Mouse (Mus musculus): ENCODE data around the gene Rab31.

Rab31 gene

DNA sequence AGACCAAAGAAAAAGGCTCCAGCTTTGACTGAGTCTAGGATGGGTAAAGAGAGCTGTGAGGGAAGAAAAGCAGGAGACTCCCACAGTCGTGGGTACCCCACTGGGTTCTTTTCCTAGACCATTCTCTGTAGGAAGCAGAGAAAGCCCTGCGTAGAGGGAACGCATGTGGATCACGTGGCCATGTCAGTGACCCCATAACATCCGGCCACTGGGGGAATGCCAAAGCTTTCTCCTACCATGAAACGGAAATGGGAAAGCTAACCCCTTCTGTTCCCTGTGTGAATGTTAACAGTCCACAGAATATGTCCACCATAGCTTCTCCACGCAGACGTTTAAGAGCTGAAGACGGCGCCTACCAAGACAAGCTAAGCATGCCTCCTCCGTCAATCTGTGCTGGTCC is 62.0 kb downstream of the Rab31 start:
- in situ Hi-C loops (cut with MboI, MseI) = no loop called here

DNA sequence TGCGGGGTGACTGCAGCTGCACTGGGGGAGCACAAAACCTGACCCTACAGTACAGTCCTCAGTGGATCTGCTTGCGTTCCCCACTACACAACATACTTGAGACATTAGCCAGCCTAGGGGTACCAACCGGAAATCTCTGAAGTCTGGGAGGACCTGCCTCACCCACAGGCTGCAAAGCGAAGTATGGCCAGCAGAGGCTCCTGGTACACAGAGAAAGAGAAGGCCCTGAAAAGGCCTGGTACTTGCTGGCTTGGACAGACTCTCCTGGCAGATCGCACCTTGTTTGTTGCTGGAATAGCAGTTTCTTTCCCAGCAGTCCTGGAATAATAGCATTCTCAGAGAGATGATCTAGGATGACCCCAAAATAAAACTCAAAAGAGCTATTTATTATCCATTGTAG is 66.3 kb downstream of the Rab31 start:
- in situ Hi-C loops (cut with MboI, MseI) = no loop called here

DNA sequence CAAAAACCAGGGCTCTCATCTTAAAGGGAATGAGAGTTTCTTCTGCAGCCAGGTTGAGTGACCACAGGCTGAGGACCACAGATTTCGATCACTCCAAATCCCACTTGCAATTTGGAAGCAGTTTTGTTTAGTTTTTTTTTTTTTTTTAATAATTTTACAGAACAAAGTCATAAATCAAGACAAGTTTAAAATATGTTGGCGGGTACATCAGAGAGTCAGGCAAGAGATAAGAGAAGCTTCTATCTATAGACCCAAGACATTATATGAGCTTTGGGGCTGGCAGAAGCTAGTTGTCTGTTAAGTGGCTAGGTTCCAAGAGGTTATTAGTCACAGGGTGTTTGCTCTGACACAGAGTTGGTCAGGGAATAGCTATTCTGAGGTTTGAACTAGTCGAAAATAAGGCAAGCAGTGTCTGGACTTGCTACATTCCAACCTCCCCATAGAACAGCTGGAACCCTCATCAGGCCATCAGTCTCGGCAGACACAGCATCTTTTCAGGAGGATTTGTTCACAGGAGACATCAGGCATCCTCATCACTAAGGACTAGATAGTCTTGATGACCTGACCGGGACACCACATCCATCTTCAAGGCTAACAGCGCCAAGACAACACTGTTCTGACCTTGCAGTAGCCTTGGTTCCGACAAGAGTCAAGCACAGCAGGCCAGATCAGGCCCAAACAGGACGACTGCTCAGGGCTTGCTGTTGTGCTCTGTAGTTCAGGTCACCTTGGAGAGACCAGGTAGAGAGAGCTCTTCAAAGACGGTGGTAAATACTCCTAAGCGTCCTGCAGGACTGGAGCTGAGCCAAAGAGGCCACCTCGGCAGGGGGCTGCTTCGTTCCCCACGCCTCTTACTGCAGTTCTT is 68.8 kb downstream of the Rab31 start:
- in situ Hi-C loops (cut with MboI, MseI) = no loop called here

DNA sequence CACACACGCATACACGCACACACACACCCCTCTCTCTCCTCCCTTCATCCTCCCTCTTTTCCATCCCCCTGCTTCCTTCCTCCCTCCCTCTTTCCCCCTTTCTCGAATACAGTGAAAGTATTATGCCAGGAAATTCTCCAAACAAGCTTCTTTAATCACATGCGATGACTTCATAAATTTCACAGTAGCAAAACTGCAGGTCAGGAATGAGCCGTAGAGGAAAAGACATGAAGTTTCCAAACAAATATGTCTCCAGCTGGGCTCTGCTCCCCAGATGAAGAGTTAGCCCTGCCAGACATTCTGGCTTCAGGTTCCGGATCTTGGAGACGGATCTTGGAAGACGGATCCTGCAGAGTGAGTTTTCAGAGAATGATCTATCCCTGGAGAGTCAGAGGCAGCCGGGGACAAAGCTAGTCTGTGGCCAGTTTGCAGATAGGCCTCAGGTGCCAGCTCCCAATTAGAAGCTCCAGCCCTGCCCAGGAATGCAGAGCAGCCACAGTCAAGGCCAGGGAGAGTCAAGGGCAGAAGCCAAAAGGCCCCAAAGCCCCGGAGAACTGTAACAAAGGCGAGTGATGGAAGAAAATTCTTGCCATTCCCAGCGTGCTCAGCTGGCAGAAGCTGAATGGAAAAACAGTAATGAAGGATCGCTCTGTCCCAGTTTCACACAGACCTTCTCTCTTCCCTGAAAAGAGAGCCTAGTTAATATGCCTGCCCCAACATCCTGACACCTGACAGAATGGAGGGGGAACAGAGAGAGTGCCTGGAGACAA is 70.6 kb downstream of the Rab31 start:
- in situ Hi-C loops (cut with MboI, MseI) = no loop called here

DNA sequence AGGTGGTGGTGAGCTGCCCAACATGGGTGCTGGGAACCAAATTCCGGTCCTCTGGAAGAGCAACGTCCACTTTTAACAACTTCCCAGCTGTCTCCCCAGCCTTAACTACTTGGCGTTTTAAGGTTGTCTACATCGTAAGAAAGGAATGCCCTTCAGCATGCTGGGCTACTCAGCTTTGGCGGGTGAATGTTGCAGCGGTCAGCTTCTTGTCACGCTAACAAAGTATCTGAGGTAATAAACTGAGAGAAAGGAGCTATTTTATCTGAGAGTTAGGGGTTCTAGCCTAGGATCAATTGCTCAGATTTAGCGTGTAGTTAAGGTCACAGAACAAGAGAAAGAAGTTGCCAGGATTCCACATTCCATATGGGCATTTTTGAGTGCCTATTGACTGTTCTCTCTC is 71.2 kb downstream of the Rab31 start:
- in situ Hi-C loops (cut with MboI, MseI) = no loop called here

DNA sequence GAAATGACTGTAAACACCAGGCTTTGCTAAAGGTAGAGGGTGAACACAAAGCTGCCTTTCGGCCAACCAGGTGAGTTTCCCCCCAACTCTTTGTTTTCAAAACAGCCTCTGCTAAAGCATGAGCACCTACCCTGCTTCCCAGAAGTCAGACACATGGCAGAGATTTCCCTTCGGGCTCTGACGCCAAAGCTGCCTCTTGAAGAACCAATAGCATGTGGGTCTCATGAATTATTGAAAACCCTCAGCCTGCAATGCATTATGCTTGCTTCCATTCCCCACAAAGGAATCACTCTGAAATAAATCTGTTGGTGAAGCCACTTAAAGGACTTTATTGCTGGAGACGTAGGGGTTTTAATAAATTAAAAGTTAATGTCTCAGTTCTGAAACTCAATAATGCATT is 72.5 kb downstream of the Rab31 start:
- in situ Hi-C loops (cut with MboI, MseI) = no loop called here

DNA sequence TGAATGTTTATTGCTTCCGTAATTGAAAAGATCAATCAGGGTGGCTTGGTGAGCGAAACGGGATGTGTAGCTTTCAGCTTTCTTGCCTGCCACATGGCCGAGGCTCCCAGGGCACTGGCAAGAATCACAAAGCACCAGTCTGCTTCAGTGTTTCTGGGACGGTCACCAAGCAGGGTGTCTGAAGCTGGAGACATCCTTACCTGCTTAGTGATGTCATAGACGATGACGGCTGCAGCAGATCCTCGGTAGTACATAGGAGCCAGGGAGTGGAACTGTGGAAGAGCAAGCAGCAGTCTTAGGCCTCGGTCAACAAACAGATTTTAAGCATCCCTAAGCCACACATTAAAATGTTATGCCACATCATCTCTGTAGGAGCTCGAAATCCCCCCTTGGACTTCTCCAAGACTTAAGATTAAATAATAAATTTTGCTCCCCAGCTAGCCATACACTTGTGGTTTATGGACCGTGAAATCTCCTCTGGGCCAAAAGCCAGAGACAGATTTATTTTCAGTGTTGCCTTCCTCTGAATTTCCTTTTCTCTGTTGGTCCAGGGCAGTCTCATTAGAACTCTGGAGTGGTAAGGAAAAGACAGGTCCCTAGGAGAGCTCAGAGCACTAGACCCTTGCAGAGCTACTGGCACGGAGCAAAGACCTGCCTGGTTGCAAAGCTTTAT is 74.6 kb downstream of the Rab31 start:
- in situ Hi-C loops (cut with MboI, MseI) = no loop called here

DNA sequence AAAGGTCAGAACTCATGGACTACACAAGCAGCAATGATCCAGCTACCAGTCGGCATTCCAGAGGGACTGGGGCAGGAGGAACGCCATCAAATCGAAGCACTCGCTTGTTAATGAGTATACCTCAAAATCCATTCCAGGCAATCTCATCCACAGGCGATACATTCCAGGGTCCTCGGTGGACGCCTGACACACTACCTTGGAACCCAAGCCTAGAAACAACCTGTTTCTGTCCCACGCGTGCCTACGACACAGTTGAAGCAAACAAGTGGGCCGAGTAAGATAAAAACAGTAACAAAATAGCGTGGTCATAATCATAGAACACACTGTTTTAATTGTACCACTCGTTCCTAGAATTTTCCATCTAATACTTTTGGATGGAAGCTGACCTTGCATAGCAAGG is 75.6 kb downstream of the Rab31 start:
- in situ Hi-C loops (cut with MboI, MseI) = no loop called here

DNA sequence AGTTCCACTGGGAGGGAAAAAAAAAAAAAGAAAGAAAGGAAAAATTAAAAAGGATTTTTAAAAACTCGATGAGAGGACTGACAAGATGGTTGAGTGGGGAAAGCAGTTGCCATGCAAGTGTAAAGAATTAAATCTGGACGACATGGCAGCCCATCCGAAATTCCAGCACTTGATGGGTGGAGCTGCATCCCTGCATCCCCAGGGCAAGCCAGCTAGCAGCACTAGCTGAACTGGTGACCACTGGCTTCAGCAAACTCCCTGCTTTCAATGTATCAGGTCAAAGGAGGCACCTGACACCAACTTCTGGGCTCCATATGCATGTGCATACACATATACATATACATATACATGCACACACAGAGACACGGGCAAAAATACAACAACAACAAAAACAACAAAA is 80.3 kb downstream of the Rab31 start:
- in situ Hi-C loops (cut with MboI, MseI) = no loop called here

DNA sequence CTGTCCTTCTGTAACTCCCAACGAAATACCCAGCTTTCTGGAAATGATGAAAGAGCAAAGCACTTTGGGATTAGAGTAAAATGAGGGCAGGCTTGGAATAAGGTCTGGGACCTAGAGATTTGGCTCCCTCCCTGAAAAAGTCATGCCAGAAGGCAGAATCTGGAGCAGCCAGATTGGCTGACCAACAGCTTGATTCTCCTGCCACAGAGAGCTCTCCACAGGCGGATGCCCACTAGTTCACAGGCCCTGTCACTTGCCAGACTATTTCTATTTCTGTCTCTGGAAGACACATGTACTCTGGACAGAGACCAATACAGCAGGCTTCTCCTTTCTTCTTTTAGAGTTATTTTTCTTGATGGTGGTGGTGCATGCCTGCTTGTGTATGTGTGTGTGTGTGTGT is 88.8 kb downstream of the Rab31 start:
- in situ Hi-C loops (cut with MboI, MseI) = loop anchor here (10.0 kb wide), 1 partner anchor 1839 kb away; no protein-coding TSS in a partner anchor

DNA sequence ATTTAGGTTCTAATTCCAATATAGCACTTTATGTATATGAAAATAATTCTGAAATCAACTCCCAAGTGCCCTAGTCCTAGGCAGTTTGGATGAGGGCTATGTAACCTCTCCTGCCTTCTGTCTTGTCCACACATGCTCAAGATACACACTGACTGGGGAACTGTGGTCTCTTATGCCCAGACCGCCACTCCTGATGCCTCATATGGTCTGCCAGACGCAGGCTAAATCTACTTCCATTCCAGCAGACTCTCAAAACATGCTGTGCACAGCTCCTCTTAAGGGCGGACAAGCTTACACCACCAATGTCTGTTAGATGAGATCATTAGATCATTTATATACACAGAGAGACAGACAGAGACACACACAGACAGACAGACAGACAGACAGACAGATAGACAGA is 89.2 kb downstream of the Rab31 start:
- in situ Hi-C loops (cut with MboI, MseI) = loop anchor here (10.0 kb wide), 1 partner anchor 1839 kb away; no protein-coding TSS in a partner anchor

DNA sequence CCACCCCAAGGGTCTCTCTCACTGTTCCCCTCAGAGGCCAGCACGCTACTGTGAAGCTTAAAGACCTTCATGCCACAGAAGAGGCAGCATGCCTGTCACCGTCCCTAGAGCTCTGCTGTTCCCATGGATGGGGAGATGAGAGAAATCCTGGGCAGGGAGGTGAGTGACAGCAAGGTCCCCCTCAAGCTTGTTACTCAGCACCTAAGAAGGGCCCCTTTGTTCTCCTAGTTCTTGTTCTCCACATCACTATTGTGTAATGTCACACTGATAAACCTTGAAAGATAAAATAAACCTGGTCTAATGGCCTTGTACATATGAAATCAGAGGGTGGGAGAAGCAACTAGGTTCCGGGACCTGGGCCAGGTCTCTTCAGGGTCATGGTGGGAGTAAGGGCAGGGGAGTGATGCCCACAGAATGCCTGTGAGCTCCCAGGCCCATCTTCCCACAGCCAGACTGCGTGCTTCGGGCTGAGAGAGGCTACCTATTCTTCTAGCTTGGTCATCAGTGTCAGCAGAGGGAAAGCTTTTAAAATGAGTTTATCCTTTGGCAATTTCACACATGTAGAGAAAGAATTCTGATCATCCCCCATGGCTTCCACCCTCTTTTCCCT is 90.4 kb downstream of the Rab31 start:
- in situ Hi-C loops (cut with MboI, MseI) = loop anchor here (10.0 kb wide), 1 partner anchor 1837 kb away; no protein-coding TSS in a partner anchor

DNA sequence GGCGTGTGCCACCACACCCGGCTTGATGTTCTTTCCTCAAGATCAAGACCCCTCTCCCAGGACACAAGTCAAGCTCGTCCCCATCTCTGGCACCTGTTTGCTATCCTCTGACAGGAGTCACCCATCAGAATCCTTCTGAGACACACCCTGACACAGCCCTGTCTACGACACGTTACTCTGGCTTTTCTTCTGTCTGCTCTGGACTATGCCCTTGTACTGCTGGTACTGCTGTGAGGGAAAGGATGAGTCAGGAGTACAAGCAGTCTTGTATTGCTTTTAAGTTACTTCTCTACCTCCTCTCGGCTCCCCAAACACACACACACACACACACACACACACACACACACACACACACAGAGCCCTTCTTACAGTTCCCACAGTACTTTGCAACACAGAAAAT is 91.0 kb downstream of the Rab31 start:
- in situ Hi-C loops (cut with MboI, MseI) = loop anchor here (10.0 kb wide), 1 partner anchor 1837 kb away; no protein-coding TSS in a partner anchor

DNA sequence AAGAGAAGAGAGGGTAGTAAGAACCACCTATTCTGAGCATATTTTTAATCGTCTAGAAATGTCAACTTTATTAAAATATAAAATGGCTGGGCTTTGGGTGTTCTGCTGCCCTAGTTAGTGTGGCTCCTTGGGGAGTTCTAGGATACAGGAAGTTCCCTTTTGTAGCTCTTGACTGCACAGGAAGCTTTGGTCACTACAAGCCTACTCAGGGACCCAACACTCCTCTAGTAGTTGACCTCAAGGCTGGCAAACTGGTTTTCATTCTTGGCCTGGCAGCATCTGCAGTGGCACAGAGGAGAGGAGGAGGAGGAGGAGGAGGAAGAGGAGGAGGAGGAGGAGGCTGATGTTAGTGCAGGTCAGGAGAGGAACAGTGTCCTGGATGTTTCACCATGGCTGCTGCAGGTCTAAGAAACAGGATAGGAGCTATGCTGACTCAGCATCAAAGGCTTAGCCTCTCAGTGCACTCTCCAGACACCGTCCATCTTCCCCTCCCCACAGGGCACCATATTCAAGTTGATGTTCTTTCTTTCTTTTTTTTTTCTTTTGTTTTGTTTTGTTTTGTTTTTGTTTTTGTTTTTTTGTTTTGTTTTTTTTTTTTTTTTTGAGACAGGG is 91.6 kb downstream of the Rab31 start:
- in situ Hi-C loops (cut with MboI, MseI) = loop anchor here (10.0 kb wide), 1 partner anchor 1836 kb away; no protein-coding TSS in a partner anchor

DNA sequence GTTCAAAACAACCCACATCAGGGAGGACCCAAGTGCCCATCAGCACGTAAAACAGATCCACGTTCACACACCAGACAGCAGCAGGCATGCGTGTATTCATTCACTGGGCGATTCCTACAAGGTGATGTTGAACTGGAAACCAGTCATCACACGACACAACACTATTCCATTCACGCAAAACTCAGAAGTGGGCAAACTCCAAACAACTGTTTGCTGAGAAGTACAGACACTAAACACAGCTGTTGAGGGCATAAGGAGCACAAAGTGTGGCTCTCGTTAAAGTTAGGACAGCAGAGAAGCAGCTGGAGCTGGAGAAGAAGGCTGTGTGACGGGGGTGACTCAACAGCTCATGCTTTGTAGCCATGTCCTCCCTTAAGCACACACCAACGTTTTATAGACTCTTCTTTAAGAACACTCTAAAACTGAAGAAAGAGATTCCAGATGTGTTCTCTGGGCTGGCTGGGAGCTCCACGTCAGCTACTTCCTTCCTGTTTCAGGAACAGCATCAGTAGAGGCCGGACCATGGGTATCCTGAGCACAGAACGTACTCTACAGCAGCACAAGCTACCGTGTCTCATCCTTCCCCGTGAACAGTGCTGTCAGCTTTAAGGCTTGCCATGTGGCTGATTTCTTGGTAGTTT is 92.6 kb downstream of the Rab31 start:
- in situ Hi-C loops (cut with MboI, MseI) = loop anchor here (10.0 kb wide), 1 partner anchor 1835 kb away; no protein-coding TSS in a partner anchor

DNA sequence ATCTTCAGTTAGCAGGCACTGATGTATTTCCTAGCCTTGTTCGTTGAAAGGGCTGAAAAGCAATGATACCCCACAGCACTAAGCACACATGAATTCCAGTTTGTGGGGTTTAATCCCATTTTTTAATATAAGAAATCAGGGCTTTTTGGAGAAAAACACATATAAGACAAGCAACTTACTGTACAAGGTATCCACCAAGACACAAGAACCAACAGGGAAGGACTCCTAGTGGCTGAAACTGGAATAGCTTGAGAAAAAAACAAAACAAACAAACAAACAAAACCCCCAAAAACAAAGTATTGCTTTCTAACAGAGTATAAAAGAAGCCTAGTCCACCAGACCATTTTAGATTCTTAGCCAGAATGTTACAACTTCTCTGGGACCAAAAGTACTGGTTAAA is 94.8 kb downstream of the Rab31 start:
- in situ Hi-C loops (cut with MboI, MseI) = no loop called here

DNA sequence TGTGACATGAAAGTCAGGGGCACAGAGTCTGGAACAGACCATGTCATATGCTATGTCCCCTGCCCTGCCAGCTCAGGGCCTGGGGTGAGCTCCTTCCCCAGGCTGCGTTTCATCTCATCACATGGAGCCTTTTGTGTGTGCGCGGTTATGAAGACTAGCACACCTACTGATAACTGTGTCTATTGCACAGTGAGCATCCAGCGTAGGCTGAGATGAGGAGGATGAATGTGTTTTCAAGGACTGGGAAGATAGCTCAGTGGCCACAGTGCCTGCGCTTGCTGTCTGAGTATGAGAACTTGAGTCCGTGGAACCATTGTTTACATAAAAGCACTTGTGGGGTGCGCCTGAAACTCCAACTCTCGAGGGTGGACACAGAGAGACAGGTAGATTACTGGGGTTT is 96.0 kb downstream of the Rab31 start:
- in situ Hi-C loops (cut with MboI, MseI) = no loop called here

DNA sequence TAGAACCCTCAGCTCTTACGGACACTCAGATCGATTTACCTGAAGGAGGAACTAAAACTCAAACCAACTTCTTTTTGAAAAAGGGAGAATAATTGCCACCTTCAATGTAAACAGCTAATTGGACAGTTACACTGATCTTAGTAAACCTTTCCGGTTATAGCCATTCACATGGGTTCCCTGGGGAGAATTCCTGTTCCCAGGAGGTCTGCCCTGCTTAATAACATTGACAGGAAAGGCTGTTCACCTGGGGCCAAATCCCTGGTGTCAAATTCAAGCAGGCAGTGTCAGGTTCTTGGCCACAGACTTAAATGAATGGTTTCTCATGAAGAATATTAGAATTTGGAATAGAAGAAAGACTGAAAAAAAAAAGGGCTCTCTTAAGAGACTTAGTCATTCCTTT is 96.6 kb downstream of the Rab31 start:
- in situ Hi-C loops (cut with MboI, MseI) = no loop called here

DNA sequence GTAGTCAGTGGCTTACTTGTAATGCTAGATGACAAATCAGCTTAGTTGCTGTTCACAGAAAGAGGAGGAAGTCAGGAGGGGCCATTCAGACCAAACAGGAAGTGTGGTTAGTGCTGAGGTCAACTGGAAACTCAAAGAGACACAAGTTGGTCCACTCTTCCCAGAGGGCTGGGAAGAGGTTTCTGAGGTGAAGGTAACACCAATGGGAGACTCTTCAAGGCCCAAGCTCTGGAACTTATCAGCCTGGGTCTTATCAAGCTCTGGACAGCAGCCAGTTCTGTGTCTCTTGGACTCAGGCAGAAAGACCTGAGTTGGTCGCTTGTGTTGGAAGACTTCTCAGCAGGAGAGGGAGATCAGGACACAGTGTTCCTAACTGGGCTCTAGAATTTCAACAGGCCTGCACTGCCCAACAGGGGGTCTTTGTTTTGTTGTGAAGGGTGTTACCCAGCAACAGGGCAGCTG is 97.8 kb downstream of the Rab31 start:
- in situ Hi-C loops (cut with MboI, MseI) = no loop called here

DNA sequence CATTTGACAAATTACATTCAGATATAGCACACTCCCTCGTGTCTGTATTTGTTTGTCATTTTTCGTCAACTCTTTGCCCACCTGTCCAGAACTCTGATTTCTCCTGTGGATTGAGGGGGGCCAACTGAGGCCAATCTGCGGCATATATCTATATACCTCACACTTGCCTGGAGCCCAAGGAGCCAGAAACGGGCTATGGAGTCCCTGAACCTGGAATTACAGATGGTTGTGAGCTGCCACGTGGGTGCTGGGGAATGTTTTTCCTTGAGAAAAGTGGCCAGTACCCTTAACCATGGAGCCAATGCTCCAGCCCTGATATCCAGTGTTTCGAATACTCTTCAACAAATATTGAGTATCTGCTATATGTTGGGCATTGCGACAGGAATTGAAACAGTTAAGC is 99.6 kb downstream of the Rab31 start:
- in situ Hi-C loops (cut with MboI, MseI) = no loop called here

DNA sequence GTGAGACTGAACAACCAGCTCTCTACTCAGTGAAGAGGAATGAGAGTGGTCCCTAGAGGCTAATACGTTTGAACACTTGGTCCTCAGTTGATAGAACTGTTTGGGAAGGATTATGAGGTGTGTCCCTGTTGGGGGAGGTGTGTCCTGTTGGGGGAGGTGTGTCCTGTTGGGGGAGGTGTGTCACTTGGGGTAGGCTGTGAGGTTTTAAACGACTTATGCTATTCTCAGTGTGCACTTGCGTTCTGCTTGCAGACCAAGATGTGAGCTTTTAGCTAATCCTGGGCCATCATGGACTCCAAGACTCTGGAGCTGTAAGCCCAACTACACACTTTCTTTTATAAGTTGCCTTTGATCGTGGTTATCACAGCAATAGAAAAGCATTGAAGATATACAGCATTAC is 103.5 kb downstream of the Rab31 start:
- in situ Hi-C loops (cut with MboI, MseI) = no loop called here
